Mouse (Mus musculus): Measurements from ENCODE around the gene Tbc1d4. TPM values are rescaled to one million over a fixed set of nuclear protein-coding genes. Genes with fewer than 3 reads are reported as not detected.
A peak's percentile ranks its signal among the peaks of the same experiment; 100 is the strongest.

The Tbc1d4 gene
- total RNA-seq, 2 experiments from 2014 or later: 9.2 to 9.4 TPM

GRCm38 (mm10) chr14:101537413-101537812, 71.6 kb downstream of the Tbc1d4 start:
- no peak for DNase-seq (ENCODE audit: extremely low spot score in 1 of 2, low spot score in 1 of 2)

DNA sequence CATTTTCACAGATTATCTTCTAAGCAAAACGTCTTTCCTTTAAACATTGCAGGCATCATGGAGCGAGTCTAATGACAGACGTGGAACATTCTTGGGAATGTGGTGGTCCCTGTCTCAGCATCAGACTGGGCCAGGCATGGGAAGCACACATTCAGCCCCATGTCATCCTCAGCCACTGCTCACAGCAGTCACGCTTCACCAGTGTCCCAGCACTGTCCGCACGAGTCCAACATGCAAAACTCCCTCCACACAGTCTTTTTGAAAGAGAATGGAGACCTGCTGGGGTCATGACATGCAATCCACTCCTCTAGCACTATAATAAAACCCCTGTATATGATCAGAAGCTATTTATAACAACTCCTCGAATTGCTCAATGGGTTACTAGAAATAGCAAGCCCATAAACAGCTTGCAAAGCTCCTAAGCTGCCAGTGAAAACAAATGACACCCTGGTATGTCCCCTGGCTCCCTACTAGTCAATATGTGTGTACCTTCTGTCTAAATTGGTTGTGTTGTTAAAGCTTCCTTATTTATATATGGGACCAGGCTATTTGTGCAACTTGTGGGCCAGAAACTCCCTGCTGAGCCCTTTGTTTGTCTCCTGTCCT, 76.8 kb downstream of the Tbc1d4 start:
- DNase-seq (ENCODE audit: extremely low spot score in 1 of 2, low spot score in 1 of 2): no peak

- no peak for DNase-seq (ENCODE audit: extremely low spot score in 1 of 2, low spot score in 1 of 2)
Observed at GRCm38 (mm10) chr14:101530455-101530854, 78.5 kb downstream of the Tbc1d4 start.

DNA sequence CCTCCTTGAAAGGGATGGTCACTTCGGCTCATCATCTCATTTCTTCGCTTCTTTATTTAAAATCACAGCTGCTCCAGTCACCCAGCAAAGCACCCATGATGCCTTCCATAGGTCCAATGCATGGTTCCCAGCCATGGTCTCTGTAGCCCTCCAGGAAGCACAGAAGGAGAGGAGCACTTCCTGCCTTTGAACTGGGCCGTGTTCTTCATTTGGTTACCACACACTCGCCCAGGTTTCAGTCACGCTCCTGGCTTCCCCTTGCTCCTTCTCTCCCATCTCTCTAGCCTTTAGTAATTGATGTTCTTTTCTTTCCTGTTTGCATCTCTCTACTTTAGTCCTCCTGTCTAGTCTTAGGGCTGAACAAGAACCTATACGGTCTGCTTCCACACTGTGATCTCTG, 79.8 kb downstream of the Tbc1d4 start:
- DNase-seq (ENCODE audit: extremely low spot score in 1 of 2, low spot score in 1 of 2): no peak

DNA sequence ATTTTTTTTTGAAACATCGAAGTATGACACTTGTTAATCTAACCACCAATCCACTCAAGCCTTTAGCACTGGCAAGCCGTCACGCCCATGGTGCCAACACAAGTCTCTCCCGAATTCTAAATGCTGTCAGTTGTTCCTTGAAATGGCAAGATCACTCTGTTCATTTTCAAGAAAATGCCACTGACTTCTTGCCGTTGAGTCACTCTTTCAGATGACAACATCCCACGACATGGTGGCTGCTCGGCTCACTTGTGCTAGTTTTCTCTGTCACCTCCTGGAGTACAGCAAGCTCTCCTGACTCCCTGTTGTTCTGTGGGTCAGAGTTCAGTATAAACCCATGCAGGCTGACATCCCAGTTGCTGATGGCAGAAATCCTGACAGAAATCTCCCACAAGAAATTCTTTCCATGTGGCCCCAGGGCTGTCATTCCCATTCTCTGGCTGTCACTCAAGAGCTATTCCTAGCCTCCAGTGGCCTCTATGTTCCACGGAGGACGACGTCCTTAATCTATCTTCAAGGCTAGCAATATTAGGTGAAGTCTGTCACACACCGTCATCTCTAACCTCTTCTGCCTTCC, 81.5 kb downstream of the Tbc1d4 start:
- DNase-seq (ENCODE audit: extremely low spot score in 1 of 2, low spot score in 1 of 2): no peak

DNA sequence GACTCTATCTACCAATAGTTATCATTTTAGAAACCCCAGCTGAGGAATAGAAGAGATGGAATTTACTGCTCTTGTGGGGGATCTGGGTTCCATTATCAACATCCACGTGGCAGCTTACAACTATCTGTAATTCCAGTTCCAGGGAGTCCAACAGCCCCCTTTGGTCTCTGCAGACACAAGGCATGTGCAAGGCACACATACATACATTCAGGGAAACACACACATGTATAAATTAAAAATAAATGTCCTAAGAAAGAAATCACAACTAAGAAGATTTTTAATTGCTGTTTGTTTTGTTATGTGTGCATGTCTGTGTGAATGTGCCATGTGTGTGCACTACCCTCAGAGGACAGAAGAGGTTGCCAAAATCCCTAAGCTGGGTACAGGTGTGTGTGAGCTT, 82.5 kb downstream of the Tbc1d4 start:
- no peak for DNase-seq (ENCODE audit: extremely low spot score in 1 of 2, low spot score in 1 of 2)

DNA sequence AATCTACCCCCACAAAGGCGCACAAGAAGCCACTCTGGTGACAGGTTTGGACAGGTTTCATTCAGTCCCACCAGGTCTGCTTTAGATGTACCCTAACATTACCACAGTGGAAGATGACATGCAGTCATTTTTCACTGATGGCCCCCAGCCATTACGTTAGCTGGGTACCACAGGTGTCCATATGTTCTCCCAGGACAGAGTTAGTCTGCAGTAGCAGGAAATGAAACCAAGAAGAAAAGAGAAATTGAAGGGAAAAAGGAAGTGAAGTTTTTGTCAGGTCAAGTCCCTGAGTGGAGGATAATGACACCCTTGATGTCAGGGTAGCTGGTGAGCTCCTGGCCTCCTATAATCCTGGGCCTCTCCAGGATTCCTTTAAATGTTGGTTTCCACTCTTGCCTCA, 89.0 kb downstream of the Tbc1d4 start:
- no peak for DNase-seq (ENCODE audit: extremely low spot score in 1 of 2, low spot score in 1 of 2)

- no peak for DNase-seq (ENCODE audit: extremely low spot score in 1 of 2, low spot score in 1 of 2)
Observed at GRCm38 (mm10) chr14:101518259-101518658, 90.7 kb downstream of the Tbc1d4 start.

DNA sequence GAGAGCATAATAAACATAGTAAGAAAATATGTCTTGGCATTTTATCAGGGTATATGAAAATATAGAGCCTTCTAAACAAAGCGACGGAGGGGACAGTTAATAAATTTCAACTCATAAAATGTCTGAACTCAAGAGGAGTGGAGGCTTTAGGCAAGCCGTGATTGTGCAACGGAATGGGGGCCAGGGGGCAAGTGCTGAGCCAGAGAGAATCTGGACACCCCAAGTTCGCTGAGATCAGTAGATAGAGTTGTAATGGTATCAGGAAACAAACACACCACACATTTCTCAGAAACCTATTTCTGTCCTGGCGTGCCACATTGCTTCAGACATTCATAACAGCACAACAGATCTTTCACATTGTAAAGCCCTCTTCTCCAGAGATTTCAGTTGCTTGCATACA, 91.2 kb downstream of the Tbc1d4 start:
- DNase-seq (ENCODE audit: extremely low spot score in 1 of 2, low spot score in 1 of 2): no peak

DNA sequence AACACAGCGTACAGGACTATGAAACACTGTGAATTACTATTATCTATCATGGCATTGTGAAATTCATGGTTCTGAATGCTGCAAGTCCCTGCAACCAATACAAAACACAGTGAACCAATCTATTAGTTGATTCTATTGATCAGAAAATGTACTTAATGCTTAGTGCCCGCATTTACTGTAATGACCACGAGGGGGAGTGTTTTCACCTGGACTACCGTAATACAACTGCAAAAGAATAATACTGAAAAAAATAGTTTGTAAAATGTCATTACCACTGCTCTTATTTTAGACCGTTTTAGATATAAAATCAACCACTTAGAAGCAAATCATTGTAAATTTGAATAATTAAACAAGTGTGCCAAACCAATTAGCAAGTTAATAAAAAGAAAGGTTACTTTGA, 91.7 kb downstream of the Tbc1d4 start:
- peak in 1 of 2 experiments; percentile 44 for DNase-seq (ENCODE audit: extremely low spot score in 1 of 2, low spot score in 1 of 2)

DNA sequence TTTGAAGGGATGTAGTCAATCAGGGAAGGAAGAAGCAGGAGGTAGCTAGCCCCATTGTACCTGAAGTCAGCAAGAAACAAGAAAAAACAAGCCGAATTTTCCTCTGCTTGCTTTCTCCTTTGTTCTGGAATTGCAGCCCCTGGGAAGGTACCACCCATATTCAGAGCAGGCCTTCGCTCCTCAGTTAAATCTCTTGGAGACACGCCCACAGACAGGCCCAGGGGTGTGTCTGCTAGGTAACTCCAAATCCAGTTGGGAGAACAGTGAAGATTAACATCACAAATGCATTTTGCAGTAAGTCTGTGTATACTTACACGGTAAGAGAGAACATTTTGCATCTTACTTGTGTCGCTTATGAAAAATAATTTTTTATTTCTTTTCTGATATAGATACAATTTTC, 92.1 kb downstream of the Tbc1d4 start:
- no peak for DNase-seq (ENCODE audit: extremely low spot score in 1 of 2, low spot score in 1 of 2)

- no peak for DNase-seq (ENCODE audit: extremely low spot score in 1 of 2, low spot score in 1 of 2)
Observed at GRCm38 (mm10) chr14:101516031-101516430, 93.0 kb downstream of the Tbc1d4 start.

- DNase-seq (ENCODE audit: extremely low spot score in 1 of 2, low spot score in 1 of 2): no peak
Observed at GRCm38 (mm10) chr14:101515271-101515670, 93.7 kb downstream of the Tbc1d4 start.

- no peak for DNase-seq (ENCODE audit: extremely low spot score in 1 of 2, low spot score in 1 of 2)
Observed at GRCm38 (mm10) chr14:101514557-101514971, 94.4 kb downstream of the Tbc1d4 start.

- DNase-seq (ENCODE audit: extremely low spot score in 1 of 2, low spot score in 1 of 2): no peak
Observed at GRCm38 (mm10) chr14:101513163-101513562, 95.8 kb downstream of the Tbc1d4 start.

GRCm38 (mm10) chr14:101511410-101511809, 97.6 kb downstream of the Tbc1d4 start:
- DNase-seq (ENCODE audit: extremely low spot score in 1 of 2, low spot score in 1 of 2): no peak

GRCm38 (mm10) chr14:101510540-101511313, 98.3 kb downstream of the Tbc1d4 start:
- no peak for DNase-seq (ENCODE audit: extremely low spot score in 1 of 2, low spot score in 1 of 2)

GRCm38 (mm10) chr14:101509759-101510158, 99.2 kb downstream of the Tbc1d4 start:
- DNase-seq (ENCODE audit: extremely low spot score in 1 of 2, low spot score in 1 of 2): no peak

DNA sequence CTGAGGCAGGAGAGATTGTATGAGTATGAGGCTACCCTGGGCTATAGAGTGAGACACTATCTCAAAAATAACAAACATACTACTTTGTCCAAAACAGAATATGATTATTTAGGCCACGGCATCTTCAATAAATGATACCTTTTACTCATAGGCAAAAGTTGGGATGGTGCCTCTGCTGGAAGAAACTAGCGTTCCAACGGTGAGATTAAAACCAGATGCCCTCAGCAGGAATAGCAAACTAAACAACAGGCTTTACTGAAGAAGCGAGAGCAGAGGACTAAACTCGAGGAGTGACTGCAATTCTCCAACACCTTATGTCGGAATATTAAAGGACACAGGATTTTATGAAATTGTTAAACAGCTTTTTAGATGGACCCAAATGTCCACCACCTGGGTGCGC, 101.0 kb downstream of the Tbc1d4 start:
- DNase-seq (ENCODE audit: extremely low spot score in 1 of 2, low spot score in 1 of 2): no peak

DNA sequence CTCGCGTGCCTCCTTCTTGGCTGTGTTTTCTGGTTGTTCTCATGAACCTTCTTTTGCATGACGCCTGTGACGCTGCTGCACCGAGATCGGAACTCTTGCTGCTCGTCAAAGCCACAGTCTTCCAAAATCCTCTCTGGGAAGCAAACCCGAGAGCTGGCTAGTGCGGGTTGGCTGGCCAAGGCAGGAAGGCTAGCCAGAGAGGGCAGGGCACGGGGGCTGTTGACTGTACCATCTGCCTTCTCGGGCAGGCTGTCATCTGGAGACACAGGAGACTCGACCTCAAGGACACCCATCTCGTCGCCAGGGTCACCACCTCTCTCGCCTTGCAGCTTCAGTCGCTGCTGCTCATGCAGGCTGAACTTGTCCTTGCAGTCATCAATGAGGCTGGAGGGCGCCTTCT, 101.8 kb downstream of the Tbc1d4 start:
- no peak for DNase-seq (ENCODE audit: extremely low spot score in 1 of 2, low spot score in 1 of 2)

- DNase-seq (ENCODE audit: extremely low spot score in 1 of 2, low spot score in 1 of 2): no peak
Observed at GRCm38 (mm10) chr14:101505805-101506204, 103.2 kb downstream of the Tbc1d4 start.
